Mouse (Mus musculus) lung, postnatal 0 days (tissue): Measurements from ENCODE around the gene Washc4.

Experiments used
- CTCF ChIP-seq: IDR thresholded peaks from 2 replicates; pipeline ENCODE4 v1.5.1; 2016; ENCODE audit warnings: antibody characterized with exemption, mild to moderate bottlenecking
- EP300 ChIP-seq: IDR thresholded peaks from 2 replicates; pipeline ENCODE4 v1.6.1; 2016; ENCODE audit warnings: antibody characterized with exemption, mild to moderate bottlenecking, control low read depth

GRCm38 (mm10) chr10:83612648-83613215 is 69.2 kb downstream of the Washc4 start:
- TF ChIP-seq CTCF (no peak), EP300 (no peak)
